Mouse (Mus musculus) brain, embryonic 18.5 days (tissue): ENCODE measurements around the gene Mr1.
"Not testable (repeated sequence)": the region's sequence is repeated elsewhere in the genome, so short reads cannot be mapped to it uniquely, and the experiment has no call there.

ENCODE experiments used
- DNase-seq: peaks from one replicate; pipeline ENCODE4 v3.0.0-alpha.2; 2012; ENCODE audit warnings: low read depth, low spot score

Mr1 gene

GRCm38 (mm10) chr1:155146572-155146980 is at the start of gene Mr1:
Gene Mr1 (minus strand): TSS chr1:155146814.
- DNase-seq: no peak

DNA sequence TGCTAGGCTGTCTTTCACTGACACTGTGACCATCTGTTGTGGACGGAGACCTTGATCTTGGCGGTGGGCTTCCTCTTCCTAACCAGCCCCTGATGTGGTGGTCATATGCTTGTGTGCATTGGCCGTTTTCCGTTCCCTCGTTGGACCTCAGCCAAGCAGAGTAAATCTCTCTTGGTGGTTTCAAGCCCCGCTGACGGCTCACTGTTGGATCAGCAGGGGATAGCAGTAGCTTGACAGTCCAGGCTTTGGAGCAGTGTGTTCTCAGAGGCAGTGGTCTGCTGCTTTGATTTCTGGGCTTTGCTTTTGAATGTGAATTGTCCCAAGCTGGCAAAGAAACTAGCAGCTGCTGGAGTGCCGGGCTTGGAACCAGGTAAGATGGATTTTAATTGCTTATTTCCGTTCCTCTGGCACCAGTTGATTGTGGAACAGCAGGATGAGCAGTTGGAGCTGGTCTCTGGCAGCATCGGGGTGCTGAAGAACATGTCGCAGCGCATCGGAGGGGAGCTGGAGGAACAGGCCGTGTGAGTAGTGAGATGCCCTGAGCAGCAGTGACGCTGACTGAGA is 46.3 kb upstream of the Mr1 start:
- no peak for DNase-seq

GRCm38 (mm10) chr1:155191671-155192070 is 45.1 kb upstream of the Mr1 start:
- no peak for DNase-seq

DNA sequence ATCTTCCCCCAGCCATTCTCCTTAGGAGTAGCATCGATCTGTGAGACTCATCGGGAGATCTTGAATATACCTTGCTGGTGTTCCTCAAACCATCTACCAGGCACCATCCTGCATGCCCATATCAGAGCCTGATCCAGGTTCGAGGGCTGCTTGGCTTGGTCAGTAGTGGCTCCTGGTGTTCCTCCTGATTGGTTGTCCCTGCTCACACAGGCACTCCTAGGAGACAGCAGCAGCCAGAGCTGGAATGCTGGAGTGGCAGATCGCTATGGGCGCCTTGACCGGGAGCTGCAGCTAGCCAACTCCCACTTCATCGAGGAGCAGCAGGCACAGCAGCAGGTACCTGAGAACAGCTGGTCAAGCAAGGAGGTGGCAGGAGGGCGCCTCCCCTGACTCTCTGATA is 44.6 kb upstream of the Mr1 start:
- no peak for DNase-seq

GRCm38 (mm10) chr1:155188656-155189055 is 42.0 kb upstream of the Mr1 start:
- no peak for DNase-seq

GRCm38 (mm10) chr1:155184191-155184590 is 37.6 kb upstream of the Mr1 start:
- DNase-seq: no peak

DNA sequence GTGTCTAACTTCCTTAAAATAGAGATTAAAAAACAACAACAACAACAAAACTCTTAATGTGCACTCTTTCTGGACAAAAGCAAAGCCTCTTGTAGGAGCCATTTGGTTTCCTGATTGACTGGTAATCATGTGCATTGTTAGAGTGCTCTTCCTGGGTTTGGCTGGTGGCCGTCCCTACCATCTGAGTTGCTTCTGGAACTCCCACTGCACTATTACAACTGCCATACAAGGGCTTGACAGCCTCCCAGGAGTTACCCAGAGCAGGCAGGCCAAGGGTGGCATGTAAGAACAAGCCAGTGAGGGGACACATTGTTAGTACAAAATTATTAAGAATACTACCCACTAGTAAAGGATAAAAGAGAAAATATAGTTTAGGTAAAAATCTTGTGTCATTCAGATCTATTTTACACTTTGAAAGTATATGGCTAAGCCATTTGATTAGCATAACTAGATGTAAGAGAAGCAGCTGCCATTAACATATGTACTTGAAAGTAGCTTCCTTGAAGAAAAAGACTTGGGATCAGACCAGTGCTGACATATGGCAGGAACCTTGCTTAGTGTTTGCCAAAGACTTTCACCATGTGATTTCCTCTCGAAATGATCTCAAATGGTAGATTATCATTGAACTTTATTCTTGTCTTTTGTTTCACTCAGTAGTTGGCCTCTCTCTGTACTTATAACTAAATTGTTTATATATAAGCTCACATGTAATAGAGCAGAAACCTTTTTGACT is 31.7 kb upstream of the Mr1 start:
- DNase-seq: no peak

- no peak for DNase-seq
Observed at GRCm38 (mm10) chr1:155174424-155174823, 27.8 kb upstream of the Mr1 start.

DNA sequence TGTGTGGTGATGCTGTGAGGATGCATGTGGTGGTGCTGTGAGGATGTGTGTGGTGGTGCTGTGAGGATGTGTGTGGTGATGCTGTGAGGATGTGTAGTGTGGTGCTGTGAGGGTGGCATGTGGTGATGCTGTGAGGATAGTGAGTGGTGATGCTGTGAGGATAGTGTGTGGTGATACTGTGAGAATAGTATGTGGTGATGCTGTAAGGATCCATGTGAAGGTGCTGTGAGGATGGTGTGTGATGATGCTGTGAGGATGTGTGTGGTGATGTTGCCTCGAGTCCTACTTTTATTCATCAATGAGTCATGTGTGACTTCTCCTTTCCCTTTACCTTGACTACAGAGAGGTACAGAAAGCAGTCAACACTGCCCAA is 27.0 kb upstream of the Mr1 start:
- DNase-seq: not testable (repeated sequence)

DNA sequence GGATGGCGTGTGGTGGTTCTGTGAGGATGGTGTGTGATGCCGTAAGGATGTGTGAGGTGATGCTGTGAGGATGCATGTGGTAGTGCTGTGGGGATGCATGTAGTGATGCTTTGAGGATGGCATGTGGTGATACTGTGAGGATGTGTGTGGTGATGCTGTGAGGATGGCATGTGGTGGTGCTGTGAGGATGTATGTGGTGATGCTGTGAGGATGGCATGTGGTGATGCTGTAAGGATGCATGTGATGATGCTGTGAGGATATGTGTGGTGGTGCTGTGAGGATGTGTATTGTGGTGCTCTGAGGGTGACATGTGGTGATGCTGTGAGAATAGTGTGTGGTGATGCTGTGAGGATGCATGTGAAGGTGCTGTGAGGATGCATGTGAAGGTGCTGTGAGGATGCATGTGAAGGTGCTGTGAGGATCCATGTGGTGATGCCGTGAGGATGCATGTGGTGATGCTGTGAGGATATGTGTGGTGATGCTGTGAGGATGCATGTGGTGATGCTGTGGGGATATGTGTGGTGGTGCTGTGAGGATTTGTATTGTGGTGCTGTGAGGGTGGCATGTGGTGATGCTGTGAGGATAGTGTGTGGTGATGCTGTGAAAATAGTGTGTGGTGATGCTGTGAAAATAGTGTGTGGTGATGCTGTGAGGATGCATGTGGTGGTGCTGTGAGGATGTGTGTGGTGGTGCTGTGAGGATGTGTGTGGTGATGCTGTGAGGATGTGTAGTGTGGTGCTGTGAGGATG is 26.5 kb upstream of the Mr1 start:
- DNase-seq: no peak

DNA sequence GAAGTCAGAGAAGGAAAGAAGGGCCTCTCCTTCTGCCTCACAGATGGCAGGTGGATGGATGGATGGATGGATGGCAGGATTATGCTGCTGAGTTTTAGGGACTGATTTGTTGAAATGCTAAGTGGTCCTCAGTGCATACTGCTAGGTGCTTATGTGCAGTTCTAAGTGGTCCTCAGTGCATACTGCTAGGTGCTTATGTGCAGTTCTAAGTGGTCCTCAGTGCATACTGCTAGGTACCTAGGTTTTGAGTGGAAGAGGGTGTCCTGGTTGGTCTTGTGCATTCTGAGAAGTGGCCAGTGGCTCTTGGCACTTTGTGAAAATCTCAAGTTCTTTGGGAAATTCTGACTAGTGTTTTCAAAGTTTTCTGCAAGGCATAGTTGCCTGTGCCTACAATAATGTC is 23.3 kb upstream of the Mr1 start:
- DNase-seq: no peak

- no peak for DNase-seq
Observed at GRCm38 (mm10) chr1:155167453-155167852, 20.8 kb upstream of the Mr1 start.

- DNase-seq: no peak
Observed at GRCm38 (mm10) chr1:155158970-155159484, 12.4 kb upstream of the Mr1 start.

DNA sequence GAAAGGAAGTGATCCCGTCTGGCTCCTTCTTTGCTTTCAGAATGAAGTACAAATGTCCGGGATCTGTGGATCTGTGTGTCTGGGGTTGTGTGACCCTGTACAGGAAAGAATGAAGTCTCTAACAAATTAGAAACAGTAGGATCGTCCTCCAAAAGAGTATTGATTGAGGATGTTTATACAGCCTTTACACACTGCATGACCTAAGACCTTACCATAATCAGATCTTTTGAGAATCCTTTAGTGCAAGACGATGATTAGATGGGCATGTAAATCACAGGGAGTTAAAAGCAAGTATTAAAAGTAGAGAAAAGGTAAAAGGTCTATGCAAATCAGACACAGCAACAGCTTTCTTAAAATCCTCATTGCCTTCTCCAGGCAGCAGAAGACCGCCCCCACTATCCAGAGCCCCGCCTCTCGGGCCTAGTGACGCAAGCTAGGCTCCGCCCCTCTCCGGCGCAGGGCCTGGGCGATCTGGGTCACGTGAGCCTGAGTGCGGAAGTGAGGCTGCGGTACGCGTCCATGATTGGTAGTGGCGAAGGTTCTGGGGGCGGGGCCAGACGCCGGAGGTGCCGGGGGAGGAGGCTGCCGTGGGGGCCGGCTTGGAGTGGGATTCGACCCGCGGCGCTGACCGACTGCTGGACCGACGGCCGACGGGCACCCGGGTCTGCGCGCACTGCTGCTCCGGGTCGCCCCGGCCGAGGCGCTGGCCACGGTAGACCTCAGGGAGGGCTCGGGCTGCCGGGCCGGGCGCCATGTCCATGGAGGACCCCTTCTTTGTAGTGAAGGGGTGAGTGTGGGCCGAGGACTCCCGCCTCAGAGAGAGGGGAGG is 11.7 kb upstream of the Mr1 start, which contains the start of gene Stx6:
TSS of gene Stx6 (plus strand) at position 575 of the 829 bp plus-strand sequence.
- DNase-seq: peak; percentile 94

DNA sequence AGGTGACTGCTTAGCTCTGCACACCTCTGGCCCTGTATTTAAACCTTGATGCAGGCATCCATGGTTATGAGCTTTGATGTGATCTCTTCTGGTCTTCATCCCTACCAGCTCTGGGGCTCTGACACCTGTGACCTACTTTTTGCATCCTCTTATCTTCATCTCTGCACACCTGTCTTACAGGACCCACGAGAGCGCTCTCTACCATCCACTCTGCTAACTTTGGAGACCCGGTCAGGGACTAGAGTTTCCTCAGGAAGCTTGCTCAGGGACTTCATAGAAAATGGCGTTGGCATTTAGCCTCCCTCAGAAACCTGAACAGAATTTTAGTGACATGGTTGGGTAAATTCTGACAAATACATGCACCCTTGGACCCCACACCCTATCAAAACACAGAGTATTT is 7.3 kb upstream of the Mr1 start:
- no peak for DNase-seq

GRCm38 (mm10) chr1:155150821-155151220 is 4.2 kb upstream of the Mr1 start:
- no peak for DNase-seq

- no peak for DNase-seq
Observed at GRCm38 (mm10) chr1:155149403-155149802, 2.8 kb upstream of the Mr1 start.

DNA sequence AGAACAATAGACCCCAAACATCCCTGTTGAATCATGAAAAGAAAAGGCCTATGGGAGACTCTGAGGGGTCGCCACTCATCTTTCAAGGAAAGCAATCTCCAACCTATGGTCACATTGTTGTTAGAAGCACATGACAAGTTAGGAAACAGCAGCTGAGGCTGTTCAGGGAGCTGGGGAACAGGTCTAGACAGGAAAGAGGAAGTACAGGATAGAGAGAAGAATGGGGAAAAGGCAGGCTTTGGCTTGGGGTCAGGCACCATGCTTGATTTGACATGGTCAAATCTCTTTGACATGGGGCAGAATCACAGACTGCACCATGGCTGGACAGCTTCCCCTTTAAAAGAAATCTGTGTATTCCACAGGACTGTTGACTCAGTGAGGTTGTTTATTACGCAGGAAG is 614 bp upstream of the Mr1 start:
- DNase-seq: no peak

GRCm38 (mm10) chr1:155145620-155146019 is 994 bp downstream of the Mr1 start:
- DNase-seq: no peak

- no peak for DNase-seq
Observed at GRCm38 (mm10) chr1:155140076-155140475, 6.5 kb downstream of the Mr1 start.

- no peak for DNase-seq
Observed at GRCm38 (mm10) chr1:155138795-155139194, 7.8 kb downstream of the Mr1 start.

GRCm38 (mm10) chr1:155134866-155135265 is 11.7 kb downstream of the Mr1 start:
- no peak for DNase-seq
